Mouse (Mus musculus): ENCODE results near the gene Zfp526. TPM values are rescaled to one million over a fixed set of nuclear protein-coding genes. Genes with fewer than 3 reads are reported as not detected.

Zfp526 gene
- polyA plus RNA-seq, 1 experiment from 2014 or later = 2.1 TPM

DNA sequence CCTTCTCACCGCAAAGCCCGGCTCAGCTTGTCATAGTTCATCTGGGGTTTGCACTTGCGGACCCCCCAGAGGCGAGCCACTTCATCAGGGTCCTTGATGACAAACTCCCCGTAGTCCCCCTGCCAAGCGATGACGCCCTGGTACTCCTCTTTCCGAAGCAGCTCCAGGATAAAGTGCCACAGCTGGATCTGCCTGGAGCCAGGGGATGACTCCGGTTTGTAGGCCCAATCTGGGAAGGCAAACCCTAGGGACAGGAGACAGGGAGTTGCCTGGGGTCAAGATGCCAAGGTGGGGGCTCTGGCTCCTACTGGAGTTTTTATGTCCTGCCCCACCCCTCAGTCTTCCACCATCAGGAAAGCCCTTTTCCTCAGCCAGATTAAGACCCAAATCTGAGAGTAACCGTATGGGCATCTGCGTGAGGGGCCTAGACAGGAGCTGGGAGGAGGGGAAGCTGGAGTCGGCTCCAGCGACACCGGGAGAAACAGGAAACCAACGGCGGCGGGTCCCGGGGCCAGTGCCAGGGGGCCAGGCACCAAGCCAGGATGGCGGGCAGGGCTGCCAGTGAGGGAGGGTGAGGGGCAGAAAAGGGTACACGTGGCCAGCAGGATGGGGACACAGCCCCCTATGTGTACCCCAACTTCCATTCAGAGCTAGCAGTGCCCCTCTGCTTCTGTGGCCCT, 25.0 kb downstream of the Zfp526 start:
- H3K4me2 ChIP-seq = peak overlapping the region; percentile 99
- no peaks in the 10 kb centered on the region for H3K27me3 ChIP-seq
- no peaks in the 10 kb centered on the region for H3K36me3 ChIP-seq
- ATAC-seq (ENCODE audit: low FRiP score, low read depth) = no peak
- no peaks in the 10 kb centered on the region for H3K9me3 ChIP-seq
- H3K4me1 ChIP-seq (replicated peaks) = peaks cover 50% of the 10 kb centered on the region
- no peak overlapping the region for H3K9ac ChIP-seq
- peak overlapping the region; percentile 84 for H3K27ac ChIP-seq (replicated peaks)
- peak overlapping the region; percentile 78 for H3K4me3 ChIP-seq
- 53% methylated on average over 20 of the region's 20 CpGs for WGBS

DNA sequence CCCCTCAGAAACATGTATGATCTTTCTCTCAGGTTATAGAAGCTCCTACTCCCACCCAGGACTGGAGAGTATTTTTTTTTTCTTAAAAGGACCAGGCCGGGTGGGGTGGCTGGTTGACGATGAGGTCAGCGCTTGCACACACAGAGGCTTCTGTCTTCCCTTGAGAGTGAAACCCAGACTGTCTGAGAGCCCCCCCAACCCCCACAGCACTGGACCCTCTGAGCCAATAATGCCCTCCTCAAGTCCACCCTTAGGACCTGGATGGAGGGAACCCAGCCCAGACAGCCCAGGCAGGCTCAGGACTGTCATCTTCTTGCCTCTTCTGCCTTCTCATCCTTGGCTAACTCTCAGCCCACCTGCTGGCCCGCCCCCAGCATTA, 25.5 kb downstream of the Zfp526 start:
- 54% methylated on average over 4 of the region's 4 CpGs for WGBS
- Histone ChIP-seq H3K4me3 (peak overlapping the region; percentile 78), H3K4me2 (peak overlapping the region; percentile 99), H3K4me1 (replicated peaks) (peaks cover 55% of the 10 kb centered on the region), H3K36me3 (no peaks in the 10 kb centered on the region), H3K9me3 (no peaks in the 10 kb centered on the region), H3K27ac (replicated peaks) (peak overlapping the region; percentile 84), H3K27me3 (no peaks in the 10 kb centered on the region), H3K9ac (no peak overlapping the region)
- ATAC-seq (ENCODE audit: low FRiP score, low read depth) = no peak

DNA sequence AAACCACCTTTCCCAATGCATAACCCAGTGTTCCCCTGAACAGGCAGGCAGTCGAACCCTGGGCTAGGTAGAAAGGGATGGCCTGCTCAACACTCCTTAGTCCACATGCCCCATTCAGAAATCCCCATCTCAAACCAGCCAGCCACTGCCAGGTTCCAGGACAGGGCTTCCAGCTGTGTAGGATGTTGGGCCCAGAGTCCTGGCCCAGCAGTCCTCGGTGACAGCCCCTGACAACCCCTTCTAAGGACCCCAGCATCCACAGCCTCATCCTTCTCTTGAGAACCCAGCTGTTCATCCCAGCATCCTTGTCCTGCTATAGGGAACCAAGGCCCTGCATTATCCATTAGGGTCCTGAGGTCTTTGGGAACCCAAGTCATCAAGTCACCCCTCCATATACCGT, 26.3 kb downstream of the Zfp526 start:
- Histone ChIP-seq H3K27me3 (no peaks in the 10 kb centered on the region), H3K36me3 (no peaks in the 10 kb centered on the region), H3K4me3 (peak overlapping the region; percentile 78), H3K9ac (peak overlapping the region; percentile 11; the same call in 1 of the 2 replicates), H3K9me3 (no peaks in the 10 kb centered on the region), H3K4me1 (replicated peaks) (peaks cover 59% of the 10 kb centered on the region), H3K27ac (replicated peaks) (peak overlapping the region; percentile 84), H3K4me2 (peak overlapping the region; percentile 99)
- 18% methylated on average over 3 of the region's 3 CpGs for WGBS
- ATAC-seq (ENCODE audit: low FRiP score, low read depth) = no peak

DNA sequence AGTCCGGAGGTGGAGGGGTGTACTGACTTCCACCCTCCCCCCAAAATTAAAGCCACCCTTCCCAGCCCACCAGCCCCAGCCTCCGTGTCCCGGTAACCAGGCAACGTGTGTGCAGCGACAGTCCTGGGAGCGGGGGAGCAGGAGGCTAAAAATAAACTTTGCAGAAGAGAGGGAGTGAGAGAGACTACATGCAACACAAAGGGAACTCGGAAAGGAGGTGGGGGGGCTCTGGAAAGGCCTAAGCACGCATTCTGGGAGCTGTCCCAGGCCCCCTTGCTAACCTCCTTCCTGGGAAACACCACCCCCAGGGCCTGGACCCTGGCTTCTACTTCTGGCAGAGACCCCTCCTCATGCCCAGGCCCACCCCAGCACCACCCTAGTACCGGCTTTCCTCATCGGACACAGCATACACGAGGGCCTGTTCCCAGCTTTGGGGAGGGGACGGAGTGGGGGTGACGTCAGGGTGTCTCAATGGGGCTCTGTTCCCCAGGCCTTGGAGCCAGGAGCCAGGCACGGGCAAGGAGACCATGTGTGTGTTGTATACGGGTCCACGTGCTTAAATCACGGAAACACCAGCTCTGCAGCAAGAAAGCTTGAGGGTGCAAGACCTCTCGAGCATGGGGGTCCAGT, 26.9 kb downstream of the Zfp526 start:
- H3K4me1 ChIP-seq (replicated peaks) = peaks cover 59% of the 10 kb centered on the region
- no peaks in the 10 kb centered on the region for H3K27me3 ChIP-seq
- WGBS = 3% methylated on average over 18 of the region's 18 CpGs
- H3K4me3 ChIP-seq = peak overlapping the region; percentile 78
- H3K27ac ChIP-seq (replicated peaks) = peak overlapping the region; percentile 84
- peak overlapping the region; percentile 99 for H3K4me2 ChIP-seq
- H3K9me3 ChIP-seq = no peaks in the 10 kb centered on the region
- peak overlapping the region; percentile 62 for H3K9ac ChIP-seq
- ATAC-seq (ENCODE audit: low FRiP score, low read depth) = peak; percentile 60
- H3K36me3 ChIP-seq = no peaks in the 10 kb centered on the region

DNA sequence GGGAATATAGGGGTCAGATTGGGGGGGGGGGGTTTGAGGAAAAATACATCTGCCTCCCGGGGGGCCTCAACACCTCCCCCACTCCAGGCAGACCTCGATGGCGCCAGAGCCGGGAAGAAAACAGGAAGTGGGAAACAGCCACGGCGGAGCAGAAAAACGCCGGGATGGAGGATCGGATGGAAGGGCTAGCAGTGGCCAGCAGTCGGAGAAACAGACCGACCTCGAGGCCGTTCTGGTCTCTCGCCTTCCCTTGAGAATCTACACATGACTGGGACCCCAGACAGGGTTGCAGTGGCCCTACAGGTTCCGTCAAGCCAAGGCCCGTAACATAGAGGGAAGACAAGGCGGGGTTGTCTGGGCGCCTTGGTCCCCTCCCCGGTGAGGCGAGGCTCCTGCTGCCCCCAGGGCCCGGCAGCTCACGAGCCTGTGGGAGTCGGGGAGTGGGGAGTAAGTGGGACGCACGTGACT, 27.7 kb downstream of the Zfp526 start:
- WGBS = under 1% methylated on average over 25 of the region's 25 CpGs
- Histone ChIP-seq H3K27ac (replicated peaks) (peak overlapping the region; percentile 84), H3K9ac (peak overlapping the region; percentile 62), H3K4me3 (peak overlapping the region; percentile 78), H3K4me2 (peak overlapping the region; percentile 99), H3K9me3 (no peaks in the 10 kb centered on the region), H3K36me3 (no peaks in the 10 kb centered on the region), H3K27me3 (no peaks in the 10 kb centered on the region), H3K4me1 (replicated peaks) (peaks cover 59% of the 10 kb centered on the region)
- ATAC-seq (ENCODE audit: low FRiP score, low read depth) = no peak; the same call in 1 of the 2 replicates

DNA sequence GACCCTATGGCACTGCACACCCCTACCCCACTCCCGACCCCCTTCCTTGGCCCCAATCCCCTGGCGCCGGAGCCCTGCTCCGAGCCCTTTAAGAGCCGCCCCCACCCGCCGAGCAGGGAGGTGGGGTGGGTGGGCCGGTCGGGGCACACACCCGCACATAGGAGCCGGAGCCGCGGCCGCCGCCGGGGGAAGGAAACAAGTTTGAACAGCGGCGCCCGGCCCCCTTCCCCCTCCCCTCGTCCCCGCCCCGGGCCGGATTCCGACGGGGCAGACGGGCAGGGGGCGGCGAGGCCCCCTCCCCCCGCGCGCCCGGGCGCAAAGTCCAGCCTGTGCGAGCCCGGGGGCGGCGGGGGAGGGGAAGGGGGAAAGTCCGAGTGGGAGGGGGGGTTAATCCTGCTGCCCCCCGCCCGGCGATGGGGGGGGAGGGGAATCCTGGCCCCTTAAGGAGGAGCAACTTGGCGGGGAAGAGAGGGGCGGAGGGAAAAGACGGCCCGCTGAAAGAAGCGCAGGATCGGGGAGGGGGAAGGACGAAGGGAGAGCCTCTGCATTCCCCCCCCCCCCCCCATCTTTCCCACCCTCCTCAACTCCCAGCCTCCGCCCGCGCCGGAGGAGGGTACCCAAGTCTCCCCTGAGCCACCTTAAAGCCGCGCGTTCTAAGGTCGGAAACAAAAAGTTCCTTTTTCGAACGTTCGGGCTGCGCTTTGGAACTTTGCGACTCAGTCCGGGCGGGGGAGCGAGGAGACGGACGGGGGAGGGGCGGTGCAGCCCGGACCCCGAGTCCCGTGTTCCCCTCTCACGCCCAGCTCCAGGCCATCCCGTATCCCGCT, 28.3 kb downstream of the Zfp526 start:
- Histone ChIP-seq H3K27me3 (no peaks in the 10 kb centered on the region), H3K4me1 (replicated peaks) (peaks cover 59% of the 10 kb centered on the region), H3K4me2 (peak overlapping the region; percentile 99), H3K4me3 (peak overlapping the region; percentile 78), H3K27ac (replicated peaks) (peak overlapping the region; percentile 84), H3K36me3 (no peaks in the 10 kb centered on the region), H3K9ac (peak overlapping the region; percentile 62), H3K9me3 (no peaks in the 10 kb centered on the region)
- WGBS = 1% methylated on average over 45 of the region's 73 CpGs
- ATAC-seq (ENCODE audit: low FRiP score, low read depth) = peak; percentile 23

DNA sequence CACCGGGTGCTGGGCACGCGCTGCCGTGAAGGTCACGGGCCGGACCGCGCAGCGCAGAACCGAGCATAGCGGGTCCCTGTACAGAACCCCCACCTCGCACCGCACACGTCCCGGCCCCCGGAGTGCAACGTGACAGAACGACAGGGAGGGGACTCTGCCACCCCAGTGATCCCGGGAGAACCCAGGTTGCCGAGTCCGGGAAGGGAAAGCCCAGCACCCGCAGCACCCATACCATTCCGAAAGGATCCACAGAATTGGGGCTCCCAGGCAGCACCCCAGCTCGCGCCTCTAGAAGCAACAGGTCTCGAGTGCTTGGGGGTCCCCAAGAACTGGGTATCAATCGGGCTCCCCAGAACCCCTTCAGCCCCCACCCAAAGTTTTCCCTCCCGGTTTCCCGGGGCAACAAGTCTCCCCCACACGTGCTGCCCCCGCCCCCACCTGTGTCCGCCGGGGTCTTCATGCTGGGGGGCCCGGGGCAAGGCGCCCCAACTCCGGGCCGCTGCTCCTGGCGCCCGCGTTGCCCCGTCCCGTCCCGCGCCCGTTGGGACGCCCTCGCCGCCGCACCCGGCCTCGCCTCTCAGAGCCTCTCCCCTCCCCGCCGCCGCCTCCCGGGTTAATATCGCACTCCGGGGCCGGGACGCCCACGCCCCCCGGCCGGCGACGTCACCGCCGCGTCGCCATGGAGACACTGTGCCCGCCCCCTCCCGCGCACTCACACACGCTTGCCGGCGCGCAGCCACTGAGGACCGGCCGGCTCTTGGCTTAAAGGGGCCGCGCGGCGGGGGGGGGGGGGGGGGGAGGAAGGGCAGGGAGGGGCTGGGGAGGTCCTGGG, 29.1 kb downstream of the Zfp526 start, which contains the start of gene Erf:
Gene Erf, minus strand, starts transcription at position 621 of the 832 bp plus-strand sequence.
- Histone ChIP-seq H3K9me3 (no peaks in the 10 kb centered on the region), H3K4me2 (peak within 1 kb of the TSS; percentile 99), H3K27me3 (no peaks in the 10 kb centered on the region), H3K27ac (replicated peaks) (peak within 1 kb of the TSS; percentile 84), H3K4me1 (replicated peaks) (peaks cover 59% of the 10 kb centered on the region), H3K4me3 (peak within 1 kb of the TSS; percentile 78), H3K36me3 (no peaks in the 10 kb centered on the region), H3K9ac (peak within 1 kb of the TSS; percentile 62)
- ATAC-seq (ENCODE audit: low FRiP score, low read depth) = peak; percentile 67
- 0% methylated on average over 27 of the region's 81 CpGs for WGBS

DNA sequence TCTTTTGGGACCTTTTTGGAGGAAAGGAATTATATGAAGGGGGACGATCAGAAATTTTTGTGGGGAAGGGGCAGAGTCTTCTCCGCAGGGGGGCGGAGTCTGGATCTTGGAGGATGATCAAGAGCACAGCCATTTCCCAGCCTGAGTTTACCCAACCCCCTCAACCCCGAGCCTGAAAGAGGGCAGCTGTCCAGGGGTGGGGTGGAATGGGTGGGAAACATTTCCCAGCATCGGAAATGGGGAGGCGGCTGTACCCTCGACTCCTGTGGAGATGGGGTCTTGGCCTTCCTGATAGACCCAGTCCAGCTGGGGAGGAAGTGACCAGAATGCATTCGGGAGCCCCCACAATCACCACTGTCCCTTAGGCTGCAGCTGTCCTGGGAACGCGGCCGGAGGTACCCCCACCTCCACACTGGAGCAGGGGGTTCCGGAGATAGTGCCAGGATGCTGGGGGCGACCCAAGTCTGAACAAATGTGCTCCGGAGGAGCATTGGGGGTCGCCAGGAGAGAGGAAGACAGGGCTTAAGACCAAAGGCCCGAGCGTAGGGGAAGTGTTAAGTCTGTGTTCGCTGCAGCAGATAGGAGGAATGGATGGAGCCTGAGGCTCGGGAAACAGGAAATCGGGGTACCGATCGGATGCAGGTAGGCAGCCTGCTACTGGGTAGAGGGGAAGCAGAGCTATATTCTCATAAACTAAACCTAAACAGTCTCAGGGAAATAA, 30.0 kb downstream of the Zfp526 start:
- WGBS = 2% methylated on average over 22 of the region's 22 CpGs
- Histone ChIP-seq H3K4me3 (peak overlapping the region; percentile 78), H3K9me3 (no peaks in the 10 kb centered on the region), H3K27me3 (no peaks in the 10 kb centered on the region), H3K4me2 (peak overlapping the region; percentile 99), H3K4me1 (replicated peaks) (peaks cover 54% of the 10 kb centered on the region), H3K36me3 (no peaks in the 10 kb centered on the region), H3K9ac (peak overlapping the region; percentile 62; the same call in 1 of the 2 replicates), H3K27ac (replicated peaks) (peak overlapping the region; percentile 78)
- peak; percentile 20; the same call in 1 of the 2 replicates for ATAC-seq (ENCODE audit: low FRiP score, low read depth)

DNA sequence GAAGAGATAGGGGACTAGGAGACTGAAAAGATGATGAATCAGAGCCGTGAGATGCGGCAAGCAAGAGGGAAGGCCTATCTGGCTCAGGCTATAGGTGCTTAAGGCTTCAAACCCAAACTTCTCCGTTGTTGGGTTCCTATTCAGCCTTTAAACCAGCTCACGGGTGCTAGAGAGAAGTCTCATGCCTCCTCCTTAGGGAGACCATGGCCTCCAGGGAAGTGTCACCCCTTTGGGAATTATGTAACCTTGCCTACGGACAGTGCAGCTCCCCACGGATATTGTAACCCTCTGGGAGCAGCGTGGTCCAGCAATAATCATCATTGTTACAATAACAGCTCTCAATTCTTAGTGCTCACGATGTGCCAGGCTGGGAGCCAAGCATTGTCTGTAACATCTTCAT, 30.6 kb downstream of the Zfp526 start:
- ATAC-seq (ENCODE audit: low FRiP score, low read depth) = no peak
- WGBS = 12% methylated on average over 8 of the region's 8 CpGs

DNA sequence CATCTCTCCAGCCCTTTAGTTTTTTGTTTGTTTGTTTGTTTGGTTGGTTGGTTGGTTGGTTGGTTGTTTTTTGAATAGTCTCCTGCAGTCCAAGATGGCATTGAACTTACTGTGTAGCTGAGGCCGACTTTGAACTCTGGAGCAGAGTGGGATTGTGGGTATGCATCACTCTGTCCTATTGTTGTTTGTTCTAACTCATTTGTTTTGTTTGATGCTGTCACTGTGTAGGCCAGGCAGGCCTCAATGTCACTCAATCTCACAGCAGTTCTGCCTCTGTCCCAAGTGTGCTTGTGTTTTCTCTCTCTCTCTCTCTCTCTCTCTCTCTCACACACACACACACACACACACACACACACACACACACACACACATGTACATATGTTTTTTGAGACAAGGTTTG, 40.7 kb downstream of the Zfp526 start:
- Histone ChIP-seq H3K4me1 (replicated peaks) (peaks cover 2% of the 10 kb centered on the region), H3K4me2 (no peak overlapping the region), H3K27ac (replicated peaks) (no peak overlapping the region), H3K9me3 (no peaks in the 10 kb centered on the region), H3K4me3 (no peak overlapping the region), H3K27me3 (no peaks in the 10 kb centered on the region), H3K9ac (no peak overlapping the region), H3K36me3 (no peaks in the 10 kb centered on the region)
- ATAC-seq (ENCODE audit: low FRiP score, low read depth) = no peak
- WGBS = 50% methylated on average over 1 of the region's 1 CpGs

More for the DNA sequence above, 30.6 kb downstream of the Zfp526 start:
- Histone ChIP-seq H3K4me1 (replicated peaks) (peaks cover 49% of the 10 kb centered on the region), H3K36me3 (no peaks in the 10 kb centered on the region), H3K4me3 (peak overlapping the region; percentile 78), H3K27me3 (no peaks in the 10 kb centered on the region), H3K27ac (replicated peaks) (peak overlapping the region; percentile 78), H3K9me3 (no peaks in the 10 kb centered on the region), H3K9ac (0 out of 2 replicates have a peak overlapping the region, but pooled peaks have one; percentile 62), H3K4me2 (peak overlapping the region; percentile 99)
